Mouse (Mus musculus): Measurements from ENCODE around the gene Fbxw22. TPM values are rescaled to one million over a fixed set of nuclear protein-coding genes. Genes with fewer than 3 reads are reported as not detected.
"Not testable (repeated sequence)": the region's sequence is repeated elsewhere in the genome, so short reads cannot be mapped to it uniquely, and the experiment has no call there.

Fbxw22 gene
- not detected in 2 replicates for polyA plus RNA-seq (2016; fragmentation: Nextera tagmentation; extraction: Ambion mirVana)

DNA sequence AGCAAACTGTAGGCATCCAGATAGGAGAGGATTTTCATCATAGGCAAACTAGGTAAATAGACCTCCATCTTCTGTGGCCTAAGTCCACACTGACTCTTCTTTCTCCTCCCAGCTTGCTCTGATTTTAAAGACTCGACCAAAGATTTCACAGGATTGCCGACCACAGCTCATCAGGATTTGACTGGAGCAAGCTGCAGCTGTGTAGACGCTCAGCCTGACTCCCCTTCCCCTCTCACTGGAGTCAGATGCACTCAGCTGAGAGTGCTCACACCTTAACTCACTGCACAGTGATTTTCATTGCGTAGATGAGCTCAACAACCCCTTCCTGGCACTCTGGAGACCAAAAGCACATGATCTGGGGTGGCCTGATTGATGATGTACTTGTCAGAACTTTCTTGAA is at the start of gene Fbxw22:
Gene Fbxw22 (minus strand): TSS at position 101 of the 400 bp plus-strand sequence.
- 79% methylated on average over 4 of the region's 4 CpGs for WGBS
- H3K4me3 ChIP-seq; H3K9ac ChIP-seq (replicated peaks); H3K27me3 ChIP-seq; H3K4me1 ChIP-seq; H3K27ac ChIP-seq (replicated peaks); H3K4me2 ChIP-seq (replicated peaks); H3K36me3 ChIP-seq; H3K9me3 ChIP-seq; ATAC-seq (ENCODE audit: low FRiP score, low read depth): not testable (repeated sequence)

DNA sequence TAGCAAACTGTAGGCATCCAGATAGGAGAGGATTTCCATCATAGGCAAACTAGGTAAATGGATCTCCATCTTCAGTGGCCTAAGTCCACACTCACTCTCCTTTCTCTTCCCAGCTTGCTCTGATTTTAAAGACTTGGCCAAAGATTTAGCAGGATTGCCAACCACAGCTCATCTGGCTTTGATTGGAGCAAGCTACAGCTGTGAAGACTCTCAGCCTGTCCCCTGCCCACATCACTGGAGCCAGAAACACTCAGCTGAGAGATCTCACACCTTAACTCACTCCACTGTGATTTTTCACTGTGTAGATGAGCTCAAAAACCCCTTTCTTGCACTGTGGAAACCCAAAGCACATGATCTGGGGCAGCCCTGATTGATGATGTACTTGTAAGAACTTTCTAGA is 44.9 kb upstream of the Fbxw22 start, which contains the start of gene Fbxw16:
Gene Fbxw16 (minus strand): TSS at position 101 of the 400 bp plus-strand sequence.
- H3K27me3 ChIP-seq: no peaks in the 10 kb centered on the region
- H3K27ac ChIP-seq (replicated peaks): no peak within 1 kb of the TSS
- no peak within 1 kb of the TSS for H3K9ac ChIP-seq (replicated peaks)
- no peaks in the 10 kb centered on the region for H3K36me3 ChIP-seq
- no peak for ATAC-seq (ENCODE audit: low FRiP score, low read depth)
- H3K9me3 ChIP-seq: no peaks in the 10 kb centered on the region
- no peak within 1 kb of the TSS for H3K4me3 ChIP-seq
- H3K4me2 ChIP-seq (replicated peaks): no peak within 1 kb of the TSS
- H3K4me1 ChIP-seq: no peaks in the 10 kb centered on the region

DNA sequence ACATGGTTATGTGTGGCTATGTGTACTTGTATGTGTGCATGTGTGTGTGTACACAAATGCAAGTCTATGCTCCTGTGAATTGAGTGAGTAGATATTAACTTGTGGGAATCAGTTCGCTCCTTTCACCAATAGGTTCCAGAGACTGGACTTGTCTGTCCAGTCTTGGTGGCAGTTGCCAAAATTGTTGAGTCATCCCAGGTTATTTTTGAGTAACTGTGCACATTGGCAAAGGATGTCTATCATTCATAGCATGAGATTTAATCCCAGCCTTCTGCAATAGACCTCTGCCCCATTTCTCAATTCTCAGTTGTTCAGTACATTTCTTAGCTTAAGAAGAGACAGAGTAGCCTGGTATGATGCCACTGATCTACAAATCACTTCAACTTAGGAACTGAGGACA is 28.9 kb upstream of the Fbxw22 start:
- Histone ChIP-seq H3K36me3 (no peaks in the 10 kb centered on the region), H3K27ac (replicated peaks) (no peak overlapping the region), H3K9me3 (no peaks in the 10 kb centered on the region), H3K9ac (replicated peaks) (no peak overlapping the region), H3K4me2 (replicated peaks) (no peak overlapping the region), H3K4me3 (no peak overlapping the region), H3K4me1 (no peaks in the 10 kb centered on the region), H3K27me3 (no peaks in the 10 kb centered on the region)
- ATAC-seq (ENCODE audit: low FRiP score, low read depth): no peak
- WGBS: 79% methylated on average over 1 of the region's 1 CpGs

DNA sequence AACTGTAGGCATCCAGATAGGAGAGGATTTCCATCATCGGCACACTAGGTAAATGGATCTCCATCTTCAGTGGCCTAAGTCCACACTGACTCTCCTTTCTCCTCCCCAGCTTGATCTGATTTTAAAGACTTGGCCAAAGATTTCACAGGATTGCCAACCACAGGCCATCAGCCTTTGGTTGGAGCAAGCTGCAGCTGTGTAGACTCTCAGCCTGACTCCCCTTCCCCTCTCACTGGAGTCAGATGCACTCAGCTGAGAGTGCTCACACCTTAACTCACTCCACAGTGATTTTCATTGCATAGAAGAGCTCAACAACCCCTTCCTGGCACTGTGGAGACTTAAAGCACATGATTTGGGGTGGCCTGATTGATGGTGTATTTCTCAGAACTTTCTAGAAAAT is 64.5 kb downstream of the Fbxw22 start, which contains the start of gene Fbxw28:
Gene Fbxw28 (minus strand): TSS at position 101 of the 400 bp plus-strand sequence.
- not testable (repeated sequence) for H3K27me3 ChIP-seq; H3K9ac ChIP-seq (replicated peaks); H3K36me3 ChIP-seq; H3K4me1 ChIP-seq; ATAC-seq (ENCODE audit: low FRiP score, low read depth); H3K4me3 ChIP-seq; H3K9me3 ChIP-seq; H3K27ac ChIP-seq (replicated peaks); H3K4me2 ChIP-seq (replicated peaks)
- WGBS: 100% methylated on average over 1 of the region's 1 CpGs

Other genes starting within 250 kb of the Fbxw22 start
- not detected in 2 replicates for gene Fbxw21, start 242.3 kb downstream of the Fbxw22 start, polyA plus RNA-seq (2016; fragmentation: Nextera tagmentation; extraction: Ambion mirVana)
- gene Fbxw13, start 208.3 kb downstream of the Fbxw22 start, polyA plus RNA-seq (2016; fragmentation: Nextera tagmentation; extraction: Ambion mirVana): not detected in 2 replicates
- gene Fbxw20, start 169.5 kb downstream of the Fbxw22 start, polyA plus RNA-seq (2016; fragmentation: Nextera tagmentation; extraction: Ambion mirVana): not detected in 2 replicates
- not detected in 2 replicates for gene Fbxw14, start 116.6 kb downstream of the Fbxw22 start, polyA plus RNA-seq (2016; fragmentation: Nextera tagmentation; extraction: Ambion mirVana)
- not detected in 2 replicates for gene Fbxw28, start 64.6 kb downstream of the Fbxw22 start, polyA plus RNA-seq (2016; fragmentation: Nextera tagmentation; extraction: Ambion mirVana)
- gene Fbxw16, start 44.8 kb upstream of the Fbxw22 start, polyA plus RNA-seq (2016; fragmentation: Nextera tagmentation; extraction: Ambion mirVana): 0.17 TPM in 1 of 2 replicates, not detected in the other
- not detected in 2 replicates for gene Fbxw19, start 91.6 kb upstream of the Fbxw22 start, polyA plus RNA-seq (2016; fragmentation: Nextera tagmentation; extraction: Ambion mirVana)
- not detected in 2 replicates for gene Fbxw15, start 164.0 kb upstream of the Fbxw22 start, polyA plus RNA-seq (2016; fragmentation: Nextera tagmentation; extraction: Ambion mirVana)
- gene Fbxw24, start 221.8 kb upstream of the Fbxw22 start, polyA plus RNA-seq (2016; fragmentation: Nextera tagmentation; extraction: Ambion mirVana): 0.15 TPM in 1 of 2 replicates, not detected in the other

Measured in midbrain, embryonic 12.5 days (tissue).